Comparison of ENCODE assay signal across 8 mouse cellular contexts in the genomic region with DNA sequence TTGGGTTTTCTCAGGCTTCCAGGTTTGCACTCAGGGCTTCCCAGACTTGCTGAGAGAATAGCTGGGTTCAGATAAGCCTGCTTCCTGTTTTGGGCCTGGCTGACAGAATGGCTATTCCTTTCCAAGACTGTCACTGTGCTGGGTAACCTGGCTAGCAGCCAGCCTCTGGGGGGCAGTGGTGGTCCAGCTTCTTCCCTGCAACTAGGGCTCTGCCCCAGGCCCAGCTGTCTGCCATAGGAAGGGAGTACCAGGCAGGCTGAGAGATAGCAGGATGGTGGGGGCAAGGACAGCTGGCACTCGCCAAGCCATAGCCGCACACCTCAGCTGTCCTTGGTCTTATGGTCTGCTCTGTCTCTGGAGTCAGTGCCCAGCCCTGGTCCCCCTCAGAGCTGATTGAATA.
DNase-seq lines count a peak whose midpoint lies in the region; ATAC-seq and TF ChIP-seq lines count a peak whose summit lies in the region.

No protein-coding gene starts in this region.

- peak; percentile 62 for ATAC-seq in forebrain, postnatal 0 days
- peak; percentile 28; the same call in 1 of the 2 replicates for ATAC-seq in lung, embryonic 15.5 days (ENCODE audit: borderline replicate concordance, extremely low read depth, low FRiP score, low TSS enrichment)
- no peak for ATAC-seq in granulocyte monocyte progenitor cell, adult 5-6 weeks (replicated peaks; ENCODE audit: poor library complexity, severe bottlenecking)
- ATAC-seq in monocyte, adult 5-6 weeks (replicated peaks; ENCODE audit: insufficient number of reproducible peaks, low FRiP score, low TSS enrichment, poor library complexity, severe bottlenecking): no peak

- H3K9ac ChIP-seq in forebrain, postnatal 0 days: no peak overlapping the region
- no peak overlapping the region for H3K9ac ChIP-seq in lung, embryonic 15.5 days

- H3K9me3 ChIP-seq in forebrain, postnatal 0 days (ENCODE audit: low read length): no peaks in the 10 kb centered on the region
- H3K9me3 ChIP-seq in lung, embryonic 15.5 days: no peaks in the 10 kb centered on the region

- H3K36me3 ChIP-seq in forebrain, postnatal 0 days (ENCODE audit: insufficient read depth): no peaks in the 10 kb centered on the region
- H3K36me3 ChIP-seq in lung, embryonic 15.5 days: no peaks in the 10 kb centered on the region

- H3K27me3 ChIP-seq in forebrain, postnatal 0 days (ENCODE audit: insufficient read depth, low read length): no peaks in the 10 kb centered on the region
- H3K27me3 ChIP-seq in lung, embryonic 15.5 days: no peaks in the 10 kb centered on the region

- H3K4me3 ChIP-seq in layer of hippocampus, adult 2 months: no peak overlapping the region
- H3K4me3 ChIP-seq in forebrain, postnatal 0 days (ENCODE audit: low read depth, low read length): no peak overlapping the region
- H3K4me3 ChIP-seq in lung, embryonic 15.5 days: no peak overlapping the region

- no peaks in the 10 kb centered on the region for H3K4me1 ChIP-seq in forebrain, postnatal 0 days (ENCODE audit: insufficient read depth)
- H3K4me1 ChIP-seq in lung, embryonic 15.5 days: no peaks in the 10 kb centered on the region

- peak in 1 of 2 experiments; percentile 40 for DNase-seq in layer of hippocampus, adult 2 months (ENCODE audit: low spot score in 2 of 2)
- no peak for DNase-seq in layer of hippocampus, adult 9-10 months (ENCODE audit: low spot score)
- peak; percentile 78 for DNase-seq in brain, embryonic 14.5 days (ENCODE audit: low read depth)
- peak; percentile 66 for DNase-seq in forebrain, postnatal 0 days
- DNase-seq in retina, postnatal 7 days (ENCODE audit: low read depth, low spot score): peak; percentile 57

- TF ChIP-seq CTCF in layer of hippocampus, adult 2 months (conservative IDR thresholded peaks at IDR 0.05): peak; percentile 42
- TF ChIP-seq CTCF in brain, embryonic 14.5 days (IDR thresholded peaks at IDR 0.05; ENCODE audit: borderline replicate concordance, extremely low read depth, insufficient read depth, insufficient read length): peak; percentile 59
- TF ChIP-seq CTCF in forebrain, postnatal 0 days (IDR thresholded peaks at IDR 0.05; ENCODE audit: low read depth): peak; percentile 57

- TF ChIP-seq POLR2A in brain, embryonic 14.5 days (IDR thresholded peaks at IDR 0.05; ENCODE audit: borderline replicate concordance, extremely low read depth, insufficient read depth, insufficient read length, poor library complexity, severe bottlenecking): no peak

- 70% methylated on average over 2 of the region's 2 CpGs for WGBS in forebrain, postnatal 0 days
- WGBS in lung, embryonic 15.5 days: 64% methylated on average over 2 of the region's 2 CpGs

- H3K27ac ChIP-seq in layer of hippocampus, adult 2 months: no peak overlapping the region
- no peak overlapping the region for H3K27ac ChIP-seq in forebrain, postnatal 0 days (ENCODE audit: low read depth, low read length)
- H3K27ac ChIP-seq in lung, embryonic 15.5 days: no peak overlapping the region

- H3K4me2 ChIP-seq in forebrain, postnatal 0 days (ENCODE audit: low read depth): no peak overlapping the region
- no peak overlapping the region for H3K4me2 ChIP-seq in lung, embryonic 15.5 days

Comparison
In these comparisons a context has a peak if more than half of its experiments do, and no peak if none do; other contexts are left out.
1. ATAC-seq: peak in forebrain, postnatal 0 days (single experiment) and lung, embryonic 15.5 days (single experiment); none in granulocyte monocyte progenitor cell, adult 5-6 weeks (single experiment) and monocyte, adult 5-6 weeks (single experiment).
2. Peak in every context shown above with its lines, with median percentiles within 50 percentile points of each other: CTCF ChIP-seq.